Mouse (Mus musculus) MEL-GATA-1-ER (cell line): ENCODE results near the gene Adipor1.
"Not testable (repeated sequence)": the region's sequence is repeated elsewhere in the genome, so short reads cannot be mapped to it uniquely, and the experiment has no call there.

Source experiments
- DNase-seq: peaks from one replicate; pipeline ENCODE4 v3.0.0-alpha.2; 2012; ENCODE audit warnings: low read depth; ENCODE audit errors: extremely low read depth

Gene Adipor1

GRCm38 (mm10) chr1:134419176-134419575, 4.0 kb downstream of the Adipor1 start:
- no peak for DNase-seq

DNA sequence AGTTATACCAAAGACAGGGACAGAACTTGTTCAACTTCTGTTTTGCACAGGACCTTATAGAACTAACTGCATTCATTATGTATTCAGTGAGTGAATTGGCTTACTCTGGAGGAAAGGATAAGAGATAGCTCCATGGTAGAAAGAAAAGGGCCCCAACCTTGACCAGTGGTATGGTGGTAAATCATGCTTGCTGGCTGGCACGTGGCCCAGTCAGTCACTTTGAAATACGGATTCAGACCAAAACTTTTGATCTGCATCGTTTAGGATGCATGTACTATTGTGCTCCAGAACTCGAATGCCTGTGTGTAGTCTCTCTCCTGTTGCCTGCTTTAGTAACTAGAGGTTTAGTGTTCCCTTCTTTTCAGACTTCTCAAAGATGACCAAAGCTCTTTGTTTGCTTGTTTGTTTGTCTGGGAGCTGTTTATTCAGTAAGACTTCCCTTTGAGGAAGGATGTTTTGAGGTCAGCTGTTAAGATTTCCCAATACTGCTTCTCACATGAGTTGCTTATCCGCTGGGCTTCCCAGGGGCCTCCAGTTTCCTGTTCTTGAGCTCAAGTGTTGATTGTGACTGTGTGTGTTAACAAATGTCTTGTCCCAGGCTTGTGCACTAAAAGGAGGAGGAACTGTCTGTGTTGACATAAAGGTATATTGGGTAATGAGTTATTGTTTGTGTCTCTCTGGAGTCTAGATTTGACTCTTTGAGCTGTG, 4.7 kb downstream of the Adipor1 start:
- DNase-seq, result no peak

DNA sequence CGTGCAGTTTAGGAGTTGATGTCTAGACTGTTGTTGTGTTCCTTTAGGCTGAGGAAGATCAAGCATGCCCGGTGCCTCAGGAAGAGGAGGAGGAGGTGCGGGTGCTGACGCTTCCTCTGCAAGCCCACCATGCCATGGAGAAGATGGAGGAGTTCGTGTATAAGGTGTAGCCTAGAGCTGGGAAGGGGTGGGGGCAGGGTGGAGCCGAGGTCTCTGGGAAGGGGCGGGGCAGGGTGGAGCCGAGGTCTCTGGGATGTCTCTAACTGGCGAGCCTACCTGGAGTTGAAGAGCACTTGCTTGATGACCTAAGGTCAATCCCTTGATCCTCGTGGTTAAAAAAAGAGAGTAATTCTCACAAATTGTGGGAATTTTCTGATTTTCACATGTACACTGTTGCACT, 8.7 kb downstream of the Adipor1 start:
- no peak for DNase-seq

DNA sequence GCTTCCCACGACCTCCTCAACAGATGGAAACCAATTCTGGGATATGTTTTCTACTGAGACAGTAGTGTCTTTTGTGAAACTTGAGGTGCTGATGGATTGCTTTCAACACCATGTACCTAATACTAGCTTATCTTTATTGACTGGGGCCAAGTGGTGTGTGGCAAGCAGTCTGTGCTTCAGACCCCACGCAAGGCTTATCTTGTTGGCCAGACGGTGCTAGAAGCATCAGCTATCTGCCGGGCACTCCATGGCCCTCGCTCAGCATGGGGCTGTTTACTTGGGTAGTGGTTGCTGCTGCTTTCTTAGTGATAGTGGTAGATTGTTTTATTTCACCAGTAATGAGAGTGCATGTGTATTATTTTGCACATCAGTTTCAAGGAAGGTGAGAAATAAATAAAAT, 11.1 kb downstream of the Adipor1 start:
- DNase-seq, result peak; percentile 91

GRCm38 (mm10) chr1:134433002-134433401, 17.8 kb downstream of the Adipor1 start:
- no peak for DNase-seq

GRCm38 (mm10) chr1:134433473-134433872, 18.3 kb downstream of the Adipor1 start:
- no peak for DNase-seq

DNA sequence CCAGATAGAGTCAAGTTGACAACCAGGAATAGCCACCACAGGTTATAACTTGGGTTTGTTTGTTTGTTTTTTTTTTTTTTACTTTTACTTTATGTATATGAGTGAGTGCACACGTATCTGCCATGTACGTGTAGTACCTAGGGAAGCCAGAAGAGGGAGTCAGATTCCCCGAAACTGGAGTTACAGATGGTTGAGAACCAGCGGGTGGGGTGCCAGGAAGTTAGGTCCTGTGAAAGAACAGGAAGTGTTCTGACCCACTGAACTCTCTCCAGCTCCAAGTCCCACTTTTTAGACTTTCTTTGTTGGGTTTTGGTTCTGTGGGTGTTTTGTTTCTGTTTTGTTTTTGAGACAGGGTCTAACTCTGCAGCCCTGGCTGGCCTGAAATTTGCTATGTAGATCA, 20.2 kb downstream of the Adipor1 start:
- DNase-seq, result peak; percentile 55

- no peak for DNase-seq
Measured at GRCm38 (mm10) chr1:134440437-134440836, 25.3 kb downstream of the Adipor1 start.

DNA sequence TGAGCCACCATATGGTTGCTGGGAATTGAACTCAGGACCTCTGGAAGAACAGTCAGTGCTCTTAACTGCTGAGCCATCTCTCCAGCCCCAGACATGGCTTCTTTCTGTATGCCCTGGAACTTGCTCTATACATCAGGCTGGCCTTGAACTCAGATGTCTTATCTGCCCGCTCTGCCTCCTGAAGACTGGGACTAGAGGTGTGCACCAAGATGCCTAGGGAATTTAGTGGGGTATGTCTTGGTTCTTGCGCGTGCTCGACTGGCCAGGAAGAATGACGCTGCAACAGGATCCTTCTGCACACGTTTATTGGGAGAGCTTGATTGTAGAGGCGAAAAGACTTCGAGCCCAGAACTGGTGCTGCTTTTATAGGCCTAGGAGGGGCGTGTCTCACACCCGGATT, 26.6 kb downstream of the Adipor1 start:
- not testable (repeated sequence) for DNase-seq

DNA sequence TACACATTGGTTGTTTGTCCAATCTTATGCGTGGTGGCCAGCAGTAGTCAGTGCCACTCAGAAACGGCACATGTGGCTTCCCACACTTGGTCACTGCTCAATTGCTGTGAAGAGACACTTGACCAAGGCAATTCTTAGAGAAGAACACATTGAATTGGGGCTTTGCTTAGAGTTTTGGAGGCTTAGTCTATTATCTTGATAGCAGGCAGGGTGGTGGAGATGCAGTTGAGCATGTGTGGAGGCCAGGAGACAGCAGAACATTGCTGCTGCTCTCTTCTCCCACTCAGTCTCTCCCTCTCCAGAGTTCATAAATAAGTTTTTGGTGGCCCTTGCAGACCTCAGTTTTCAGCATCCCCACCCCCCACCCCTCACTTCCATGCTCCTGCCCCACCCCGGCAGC, 27.2 kb downstream of the Adipor1 start:
- DNase-seq, result no peak

DNA sequence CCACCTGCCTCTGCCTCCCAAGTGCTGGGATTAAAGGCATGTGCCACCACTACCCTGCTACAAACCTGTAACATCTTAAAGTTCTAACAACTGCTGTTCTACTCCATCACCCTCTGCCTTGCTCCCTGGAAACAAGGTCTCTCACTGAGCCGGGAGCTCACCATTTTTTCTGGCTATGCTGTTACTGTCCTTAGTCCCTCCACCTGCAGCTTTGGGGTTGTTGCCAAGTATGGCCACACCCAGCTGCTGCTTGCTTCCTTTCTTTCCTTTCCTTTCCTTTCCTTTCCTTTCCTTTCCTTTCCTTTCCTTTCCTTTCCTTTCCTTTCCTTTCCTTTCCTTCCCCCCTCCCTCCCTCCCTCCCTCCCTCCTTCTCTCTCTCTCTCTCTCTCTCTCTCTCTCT, 28.1 kb downstream of the Adipor1 start:
- DNase-seq, result not testable (repeated sequence)

GRCm38 (mm10) chr1:134445418-134445817, 30.2 kb downstream of the Adipor1 start:
- no peak for DNase-seq

GRCm38 (mm10) chr1:134448537-134448936, 33.4 kb downstream of the Adipor1 start:
- DNase-seq, result not testable (repeated sequence)

DNA sequence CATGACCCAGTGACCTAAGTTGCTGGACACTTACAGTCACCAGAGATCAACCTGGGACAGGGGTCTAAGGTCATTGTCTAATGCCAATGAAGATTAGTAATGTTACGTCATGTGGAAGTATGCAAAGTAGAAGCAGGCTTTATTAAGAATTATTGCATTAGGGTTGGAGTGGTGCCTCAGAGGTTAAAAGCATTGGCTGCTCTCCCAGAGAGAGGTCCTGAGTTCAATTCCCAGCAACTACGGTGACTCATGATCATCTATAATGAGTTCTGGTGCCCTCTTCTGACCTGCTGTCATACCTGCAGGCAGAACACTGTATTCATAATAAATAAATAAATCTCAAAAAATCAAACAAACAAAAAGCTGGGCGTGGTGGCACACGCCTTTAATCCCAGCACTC, 35.0 kb downstream of the Adipor1 start:
- DNase-seq, result no peak

DNA sequence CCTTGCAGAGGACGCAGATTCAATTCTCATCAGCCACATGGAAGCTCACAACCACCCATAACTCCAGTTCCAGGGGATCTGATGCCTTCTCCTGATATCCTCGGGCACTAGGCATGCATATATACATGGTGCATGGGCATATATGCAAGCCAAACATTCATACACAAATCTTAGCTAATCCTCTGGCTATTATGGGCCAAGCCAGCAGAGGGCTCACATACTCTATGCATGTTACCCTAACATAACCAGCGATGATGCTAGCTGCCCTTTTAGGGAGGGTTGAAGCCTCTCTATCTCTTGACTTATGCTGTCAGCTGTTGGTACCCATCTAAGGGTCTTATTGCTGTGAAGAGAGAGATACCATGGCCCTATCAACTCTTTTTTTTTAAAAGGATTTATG, 35.8 kb downstream of the Adipor1 start:
- DNase-seq, result peak; percentile 50

GRCm38 (mm10) chr1:134454904-134455824, 40.0 kb downstream of the Adipor1 start, which contains the start of gene Klhl12:
Gene Klhl12, plus strand, starts transcription at chr1:134455531.
- DNase-seq, result peak; percentile 74

DNA sequence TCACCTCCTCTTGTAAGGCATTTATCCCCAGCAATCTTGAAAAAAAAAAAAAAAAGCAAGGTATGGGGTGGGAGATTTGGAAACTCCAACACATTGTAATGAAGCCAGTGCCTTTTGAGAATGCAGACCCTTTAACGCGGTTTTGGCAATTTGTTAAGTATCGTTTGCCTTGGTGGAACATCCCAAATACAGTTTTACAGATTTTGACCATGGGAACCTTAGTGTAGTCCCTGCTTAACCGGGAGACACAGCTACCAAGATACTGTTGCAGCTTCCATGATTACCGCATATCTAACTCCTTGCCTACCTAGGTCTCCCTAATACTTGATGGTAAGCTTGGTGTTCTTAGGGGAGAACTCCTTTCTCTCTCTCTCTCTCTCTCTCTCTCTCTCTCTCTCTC, 40.9 kb downstream of the Adipor1 start:
- DNase-seq, result no peak

GRCm38 (mm10) chr1:134458139-134458727, 43.1 kb downstream of the Adipor1 start:
- DNase-seq, result no peak

- DNase-seq, result peak; percentile 82
Measured at GRCm38 (mm10) chr1:134460294-134461284, 45.4 kb downstream of the Adipor1 start.
